Mouse (Mus musculus) gonadal fat pad, adult 2 months (tissue): Measurements from ENCODE around the gene Vmn2r37. TPM values are rescaled to one million over a fixed set of nuclear protein-coding genes. Genes with fewer than 3 reads are reported as not detected.
"Not testable (repeated sequence)": the region's sequence is repeated elsewhere in the genome, so short reads cannot be mapped to it uniquely, and the experiment has no call there.

Experiments used
- DNase-seq: peaks from one replicate; pipeline ENCODE4 v3.0.0-alpha.2; 2012; ENCODE audit warnings: low read depth
- polyA plus RNA-seq: library from polyadenylated mRNA; depleted of rRNA; stranded (reverse); fragments of >200 nt; gene quantifications from 2 replicates; pipeline ENCODE4 v1.2.3, GENCODE M21; 2012; rRNA removed

Vmn2r37 gene
- not detected in 2 replicates for polyA plus RNA-seq

DNA sequence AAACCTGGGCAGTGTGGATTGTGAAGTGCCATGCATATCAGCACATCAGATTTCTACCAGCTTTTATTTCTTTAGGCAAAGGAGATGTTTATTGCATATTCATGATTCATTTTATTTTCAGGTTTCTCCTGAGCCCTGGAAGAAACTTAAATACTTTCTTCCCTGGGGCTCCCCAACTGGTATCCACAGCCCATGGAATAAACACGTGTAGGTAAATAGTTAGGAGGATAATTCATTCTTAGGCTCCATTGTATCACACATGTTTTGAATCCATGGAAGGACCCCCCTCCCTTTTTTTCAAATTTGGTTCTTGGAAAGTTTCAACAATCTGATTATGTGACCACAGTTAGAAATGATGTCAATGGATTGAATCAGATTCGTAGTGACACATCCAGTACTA, at the start of gene Vmn2r37:
Vmn2r37 (minus strand) TSS at position 101 of the 400 bp plus-strand sequence.
- DNase-seq, result not testable (repeated sequence)

Other genes starting within 250 kb of the Vmn2r37 start
- not detected in 2 replicates for gene Vmn2r39, start 192.9 kb downstream of the Vmn2r37 start, polyA plus RNA-seq
- not detected in 2 replicates for gene Vmn2r38, start 125.8 kb downstream of the Vmn2r37 start, polyA plus RNA-seq